Mouse (Mus musculus) brain, embryonic 14.5 days (tissue): ENCODE measurements at regions not wholly inside any gene's neighbourhood (a gene's known extent, or its start where the extent isn't known, plus 50 kb on each side); places are given as distances from the start of the nearest gene placed in this dataset.
A peak's percentile ranks its signal among the peaks of the same experiment; 100 is the strongest.

ENCODE experiments used
- DNase-seq: peaks from one replicate; pipeline ENCODE4 v3.0.0-alpha.2; 2011; ENCODE audit warnings: low read depth
- CTCF ChIP-seq: fragments of 200-500 bp; IDR thresholded peaks from 2 replicates; pipeline ENCODE4 v1.5.1; 2012; ENCODE audit warnings: inconsistent platforms, mild to moderate bottlenecking, moderate library complexity, borderline replicate concordance; ENCODE audit not compliant: insufficient read depth, insufficient read length; ENCODE audit errors: extremely low read depth
- POLR2A ChIP-seq: fragments of 200-500 bp; IDR thresholded peaks from 2 replicates; pipeline ENCODE4 v1.6.1; 2012; ENCODE audit warnings: mild to moderate bottlenecking, inconsistent platforms, borderline replicate concordance; ENCODE audit not compliant: poor library complexity, insufficient read depth, insufficient read length, severe bottlenecking; ENCODE audit errors: extremely low read depth

- no peak for DNase-seq
- no peak for TF ChIP-seq POLR2A
These were observed 1006.6 kb upstream of the Gm8797 start for GRCm38 (mm10) chr3:4744003-4744402.

GRCm38 (mm10) chr3:4744611-4745010 lies 1006.0 kb upstream of the Gm8797 start:
- no peak for DNase-seq
- TF ChIP-seq POLR2A = no peak
- TF ChIP-seq CTCF = no peak

- TF ChIP-seq CTCF (peak; percentile 30; the same call in 1 of the 2 replicates), POLR2A (no peak)
These were observed 994.5 kb upstream of the Gm8797 start for GRCm38 (mm10) chr3:4756099-4756498.

GRCm38 (mm10) chr3:4757113-4757512 lies 993.5 kb upstream of the Gm8797 start:
- no peak for TF ChIP-seq POLR2A
- no peak for TF ChIP-seq CTCF
- DNase-seq = no peak

More at GRCm38 (mm10) chr3:4756099-4756498, 994.5 kb upstream of the Gm8797 start:
- peak; percentile 11 for DNase-seq

- DNase-seq = no peak
- no peak for TF ChIP-seq CTCF
- no peak for TF ChIP-seq POLR2A
These were observed 987.5 kb upstream of the Gm8797 start for GRCm38 (mm10) chr3:4763076-4763475.

GRCm38 (mm10) chr3:4776632-4777031 lies 974.0 kb upstream of the Gm8797 start:
- no peak for DNase-seq
- TF ChIP-seq POLR2A = no peak
- no peak for TF ChIP-seq CTCF

- DNase-seq = peak; percentile 80
- TF ChIP-seq POLR2A (no peak), CTCF (no peak)
These were observed 965.4 kb upstream of the Gm8797 start for GRCm38 (mm10) chr3:4785160-4785559.

GRCm38 (mm10) chr3:4793141-4793540 lies 957.5 kb upstream of the Gm8797 start:
- peak; percentile 56 for DNase-seq
- TF ChIP-seq CTCF = no peak
- no peak for TF ChIP-seq POLR2A

- no peak for TF ChIP-seq CTCF
- no peak for TF ChIP-seq POLR2A
- peak; percentile 94 for DNase-seq
These were observed 954.3 kb upstream of the Gm8797 start for GRCm38 (mm10) chr3:4796041-4796908.

GRCm38 (mm10) chr3:4796909-4797566 lies 953.6 kb upstream of the Gm8797 start:
- TF ChIP-seq CTCF (no peak), POLR2A (peak; percentile 24; the same call in 1 of the 2 replicates)

GRCm38 (mm10) chr3:4797567-4797940 lies 953.1 kb upstream of the Gm8797 start:
- DNase-seq = peak; percentile 80
- no peak for TF ChIP-seq POLR2A
- TF ChIP-seq CTCF = no peak

More at GRCm38 (mm10) chr3:4796909-4797566, 953.6 kb upstream of the Gm8797 start:
- peak; percentile 96 for DNase-seq

- peak; percentile 79 for DNase-seq
- no peak for TF ChIP-seq CTCF
- TF ChIP-seq POLR2A = no peak
These were observed 952.2 kb upstream of the Gm8797 start for GRCm38 (mm10) chr3:4798366-4798765.

- no peak for TF ChIP-seq POLR2A
- no peak for TF ChIP-seq CTCF
- peak; percentile 80 for DNase-seq
These were observed 916.1 kb upstream of the Gm8797 start for GRCm38 (mm10) chr3:4834459-4834858.
